Mouse (Mus musculus) MEL (cell line): ENCODE measurements around the gene Fnip2. TPM values are rescaled to one million over a fixed set of nuclear protein-coding genes. Genes with fewer than 3 reads are reported as not detected.

Source experiments
- DNase-seq: peaks from one replicate; pipeline ENCODE4 v3.0.0; 2011; ENCODE audit warnings: low read depth, low spot score
- H3K27ac ChIP-seq: 2 replicates; pipeline ENCODE4 v1.5.1; 2012; ENCODE audit warnings: low read depth, mild to moderate bottlenecking, control low read depth, low read length, moderate library complexity; ENCODE audit not compliant: control insufficient read depth
- H3K27me3 ChIP-seq, 2 experiments: fragments of 150-350 bp in 1 of 2; sonication (generic) in 1 of 2; 2 replicates each; pipeline ENCODE4 v1.6.1; 2012; ENCODE audit warnings: low read length in 2 of 2, mild to moderate bottlenecking in 2 of 2, improper control_type of control experiment in 1 of 2, moderate library complexity in 1 of 2; ENCODE audit not compliant: insufficient read depth in 2 of 2, control insufficient read depth in 1 of 2
- H3K36me3 ChIP-seq, 2 experiments: 2 replicates each; pipeline ENCODE4 v1.6.1; 2012 to 2014; ENCODE audit warnings: low read length in 2 of 2, improper control_type of control experiment in 1 of 2, inconsistent platforms in 1 of 2, mild to moderate bottlenecking in 1 of 2; ENCODE audit not compliant: insufficient read depth in 2 of 2, control insufficient read depth in 1 of 2
- H3K4me1 ChIP-seq, 2 experiments: fragments of 150-350 bp in 1 of 2; sonication (generic) in 1 of 2; 2 replicates each; pipeline ENCODE4 v1.6.1; 2012; ENCODE audit warnings: low read length in 2 of 2, improper control_type of control experiment in 1 of 2, mild to moderate bottlenecking in 1 of 2; ENCODE audit not compliant: insufficient read depth in 2 of 2, control insufficient read depth in 1 of 2
- H3K4me3 ChIP-seq, 2 experiments: fragments of 150-350 bp in 1 of 2; sonication (generic) in 1 of 2; 2 replicates each; pipeline ENCODE4 v1.5.1; 2012; ENCODE audit warnings: low read depth in 2 of 2, low read length in 2 of 2, mild to moderate bottlenecking in 2 of 2, moderate library complexity in 2 of 2, control low read depth in 1 of 2, improper control_type of control experiment in 1 of 2; ENCODE audit not compliant: control insufficient read depth in 1 of 2, insufficient read depth in 1 of 2
- H3K79me2 ChIP-seq: 2 replicates; pipeline ENCODE4 v1.6.1; 2012; ENCODE audit warnings: mild to moderate bottlenecking, low read length, moderate library complexity; ENCODE audit not compliant: control insufficient read depth, poor library complexity, insufficient read depth
- H3K9ac ChIP-seq: 2 replicates; pipeline ENCODE4 v1.6.1; 2012; ENCODE audit warnings: low read depth, mild to moderate bottlenecking, control low read depth, low read length, moderate library complexity; ENCODE audit not compliant: control insufficient read depth, poor library complexity, severe bottlenecking
- H3K9me3 ChIP-seq: fragments of 150-350 bp; sonication (generic); replicated peaks from 2 replicates; pipeline ENCODE4 v1.6.1; 2012; ENCODE audit warnings: mild to moderate bottlenecking, low read length, improper control_type of control experiment, moderate library complexity; ENCODE audit not compliant: insufficient read depth
- GABPA ChIP-seq: IDR thresholded peaks from 2 replicates; pipeline ENCODE4 v1.6.1; 2012; ENCODE audit warnings: low read depth, mild to moderate bottlenecking, inconsistent platforms, low read length, improper control_type of control experiment, moderate library complexity
- SIN3A ChIP-seq: IDR thresholded peaks from 2 replicates; pipeline ENCODE4 v1.6.1; 2012; ENCODE audit warnings: low read length, improper control_type of control experiment, inconsistent platforms
- polyA plus RNA-seq, 2 experiments: library from polyadenylated mRNA; stranded (reverse) in 1 of 2; unstranded in 1 of 2; fragments of >175 nt in 1 of 2; fragments of >200 nt in 1 of 2; gene quantifications; 2 replicates each; pipeline versions ENCODE4 v1.2.1 to v1.2.4; 2012; ENCODE audit warnings: low replicate concordance in 2 of 2, low read depth in 1 of 2; ENCODE audit not compliant: insufficient read length in 2 of 2, insufficient read depth in 1 of 2, missing spikeins in 1 of 2
- total RNA-seq: library from RNA; depleted of rRNA; stranded (reverse); fragments of 300-350 nt; gene quantifications from 2 replicates; pipeline ENCODE4 v1.2.3, GENCODE M21; 2012; rRNA removed

The Fnip2 gene
- total and polyA plus RNA-seq, 3 experiments = 10.4 to 65.8 (median 11.0) TPM

DNA sequence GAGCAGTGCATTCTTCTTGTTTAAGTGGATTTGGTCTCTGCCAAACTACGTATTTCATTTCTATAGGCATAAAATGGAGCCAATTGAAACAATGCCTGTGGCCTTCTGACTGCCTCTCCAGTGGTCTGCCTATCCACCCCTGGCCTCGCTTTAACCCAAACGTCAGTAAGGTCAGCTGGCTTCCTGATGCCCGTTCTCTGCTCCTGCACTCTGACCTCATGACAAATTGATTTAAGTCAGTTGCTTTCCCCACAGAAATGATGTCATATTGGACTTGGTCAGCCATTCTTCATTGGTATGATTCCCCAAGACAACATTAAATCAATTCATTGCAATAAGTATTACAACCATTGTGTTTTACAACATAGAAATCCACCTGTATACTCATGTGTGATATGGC lies 159.1 kb downstream of the Fnip2 start:
- no peaks in the 10 kb centered on the region for H3K36me3 ChIP-seq
- no peaks in the 10 kb centered on the region for H3K79me2 ChIP-seq
- H3K27ac ChIP-seq = no peak overlapping the region
- H3K4me3 ChIP-seq = no peak overlapping the region
- no peak for TF ChIP-seq SIN3A
- no peak for TF ChIP-seq GABPA
- H3K9me3 ChIP-seq = no peaks in the 10 kb centered on the region
- no peaks in the 10 kb centered on the region for H3K4me1 ChIP-seq
- H3K27me3 ChIP-seq = peaks cover 0 to 1% of the 10 kb centered on the region in 2 experiments; a peak in 2 of 4 replicates
- no peak overlapping the region for H3K9ac ChIP-seq
- DNase-seq = no peak

Other genes starting within 250 kb of the Fnip2 start
- gene Gm17359, start 231.1 kb downstream of the Fnip2 start, total RNA-seq = not detected in 2 replicates
- gene Gm17359, start 231.1 kb downstream of the Fnip2 start, polyA plus RNA-seq = under 1 TPM in 1 of 2 experiments, not detected in 1; 0.15 TPM
- gene Ppid, start 23.5 kb upstream of the Fnip2 start, total RNA-seq = 251 and 254 TPM in 2 replicates
- 100 to 1,000 TPM in 1 of 2 experiments, not detected in 1; 203 TPM for gene Ppid, start 23.5 kb upstream of the Fnip2 start, polyA plus RNA-seq
- 9.2 and 10.7 TPM in 2 replicates for gene 4930579G24Rik, start 61.3 kb upstream of the Fnip2 start, total RNA-seq
- 1 to 10 TPM in 1 of 2 experiments, not detected in 1; 8.5 TPM for gene 4930579G24Rik, start 61.3 kb upstream of the Fnip2 start, polyA plus RNA-seq
- 34.2 and 37.6 TPM in 2 replicates for gene Etfdh, start 61.7 kb upstream of the Fnip2 start, total RNA-seq
- 10 to 100 TPM in 1 of 2 experiments, not detected in 1; 47.7 TPM for gene Etfdh, start 61.7 kb upstream of the Fnip2 start, polyA plus RNA-seq
- not detected in 2 replicates for gene Rxfp1, start 170.1 kb upstream of the Fnip2 start, total RNA-seq
- not detected for gene Rxfp1, start 170.1 kb upstream of the Fnip2 start, polyA plus RNA-seq